Mouse (Mus musculus): ENCODE results near the gene Wdr62.

DNA sequence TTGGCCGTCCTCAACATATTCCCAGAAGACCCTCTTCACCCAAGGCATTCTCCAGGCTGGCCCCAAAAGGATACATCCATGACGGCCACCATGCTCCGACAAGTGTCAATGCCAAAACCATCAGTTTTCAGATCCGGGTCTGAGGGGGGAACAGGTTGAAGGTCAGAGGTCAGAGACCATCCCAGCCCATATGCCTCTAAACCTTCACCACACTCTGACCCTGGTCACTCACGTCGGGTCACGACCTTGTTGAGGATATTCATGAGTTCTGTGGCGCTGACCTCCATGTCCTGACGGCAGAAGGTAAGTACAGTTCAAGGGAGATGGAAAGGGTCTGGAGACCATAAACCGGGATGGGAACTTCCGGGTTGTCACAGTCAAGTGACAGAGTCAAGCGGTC is 88.1 kb downstream of the Wdr62 start:
- TF ChIP-seq CTCF (IDR thresholded peaks at IDR 0.05; ENCODE audit: low read depth, low read length): no peak
- no peak for TF ChIP-seq POLR2A (IDR thresholded peaks at IDR 0.05; ENCODE audit: insufficient read depth, low read length)
- TF ChIP-seq EP300 (IDR thresholded peaks at IDR 0.05; ENCODE audit: insufficient read depth, low read depth, low read length): no peak

Measured in ES-Bruce4 (cell line).